Mouse (Mus musculus) midbrain, embryonic 14.5 days (tissue): Measurements from ENCODE around the gene Gsg1l. TPM values are rescaled to one million over a fixed set of nuclear protein-coding genes. Genes with fewer than 3 reads are reported as not detected.

Source experiments
- ATAC-seq: fragments of 200-750 bp; cut with Nextera tagmentation; 2 replicates; pipeline ENCODE4 v1.8.0; 2017; ENCODE audit warnings: moderate number of reproducible peaks, moderate library complexity; ENCODE audit not compliant: low FRiP score, low TSS enrichment
- DNase-seq: peaks from one replicate; pipeline ENCODE4 v3.0.0-alpha.2; 2015
- H3K27ac ChIP-seq: fragments of 300-500 bp; sonication (generic); replicated peaks from 2 replicates; pipeline ENCODE4 v1.5.1; 2014; ENCODE audit warnings: mild to moderate bottlenecking, low read depth, low read length, moderate library complexity
- H3K27me3 ChIP-seq: fragments of 300-500 bp; sonication (generic); 2 replicates; pipeline ENCODE4 v1.6.1; 2014; ENCODE audit warnings: low read length, control low read depth, mixed read lengths; ENCODE audit not compliant: control insufficient read depth, insufficient read depth
- H3K36me3 ChIP-seq: fragments of 300-500 bp; sonication (generic); 2 replicates; pipeline ENCODE4 v1.6.1; 2014; ENCODE audit warnings: low read length, control low read depth; ENCODE audit not compliant: control insufficient read depth, insufficient read depth
- H3K4me1 ChIP-seq: fragments of 300-500 bp; sonication (generic); 2 replicates; pipeline ENCODE4 v1.6.1; 2014; ENCODE audit warnings: mild to moderate bottlenecking, antibody characterized with exemption, low read length, control low read depth; ENCODE audit not compliant: control insufficient read depth, insufficient read depth
- H3K4me2 ChIP-seq: fragments of 300-500 bp; sonication (generic); 2 replicates; pipeline ENCODE4 v1.6.1; 2014; ENCODE audit warnings: mild to moderate bottlenecking, low read length, moderate library complexity
- H3K4me3 ChIP-seq: fragments of 300-500 bp; sonication (generic); replicated peaks from 2 replicates; pipeline ENCODE4 v1.5.1; 2014; ENCODE audit warnings: low read depth, low read length
- H3K9ac ChIP-seq: fragments of 300-500 bp; sonication (generic); replicated peaks from 2 replicates; pipeline ENCODE4 v1.6.1; 2014; ENCODE audit warnings: mild to moderate bottlenecking, low read length, moderate library complexity
- H3K9me3 ChIP-seq: fragments of 300-500 bp; sonication (generic); 2 replicates; pipeline ENCODE4 v1.6.1; 2016; ENCODE audit warnings: low read length, control low read depth, mixed read lengths; ENCODE audit not compliant: control insufficient read depth
- WGBS: fragments of 180-500 bp; shearing (Covaris S2); extraction: QIAGEN DNeasy Blood & Tissue Kit; methylation state at CpG from one replicate; pipeline ENCODE4 v1.1.7; 2014; 5-methylcytosine and 5-hydroxymethylcytosine counted together
- polyA plus RNA-seq: library from polyadenylated mRNA; unstranded; fragments of >200 nt; fragmentation: Nextera tagmentation; extraction: Ambion mirVana; gene quantifications from 2 replicates; pipeline ENCODE4 v1.2.1, GENCODE M21; 2014

The Gsg1l gene
- polyA plus RNA-seq, 1 experiment from 2014 or later, result 9.6 TPM

GRCm38 (mm10) chr7:126045077-126045476 lies 37.1 kb downstream of the Gsg1l start:
- Histone ChIP-seq H3K4me2 (no peak overlapping the region), H3K4me3 (no peak overlapping the region), H3K9ac (no peak overlapping the region), H3K9me3 (no peaks in the 10 kb centered on the region), H3K36me3 (no peaks in the 10 kb centered on the region), H3K27ac (no peak overlapping the region), H3K27me3 (no peaks in the 10 kb centered on the region), H3K4me1 (no peaks in the 10 kb centered on the region)
- no peak for DNase-seq
- 95% methylated on average over 6 of the region's 6 CpGs for WGBS
- ATAC-seq, result no peak

GRCm38 (mm10) chr7:126042306-126042705 lies 39.9 kb downstream of the Gsg1l start:
- Histone ChIP-seq H3K9ac (no peak overlapping the region), H3K36me3 (no peaks in the 10 kb centered on the region), H3K27ac (no peak overlapping the region), H3K4me1 (peaks cover 17% of the 10 kb centered on the region), H3K4me3 (no peak overlapping the region), H3K27me3 (no peaks in the 10 kb centered on the region), H3K4me2 (no peak overlapping the region), H3K9me3 (no peaks in the 10 kb centered on the region)
- WGBS, result 58% methylated on average over 3 of the region's 3 CpGs
- ATAC-seq (no peak), DNase-seq (no peak)

GRCm38 (mm10) chr7:126040794-126041526 lies 41.3 kb downstream of the Gsg1l start:
- H3K36me3 ChIP-seq, result no peaks in the 10 kb centered on the region
- H3K9ac ChIP-seq, result no peak overlapping the region
- H3K9me3 ChIP-seq, result no peaks in the 10 kb centered on the region
- H3K27ac ChIP-seq, result 0 out of 2 replicates have a peak overlapping the region, but pooled peaks have one; percentile 13
- ATAC-seq (peak; percentile 59), DNase-seq (peak; percentile 65)
- H3K27me3 ChIP-seq, result no peaks in the 10 kb centered on the region
- 71% methylated on average over 18 of the region's 18 CpGs for WGBS
- H3K4me1 ChIP-seq, result peaks cover 17% of the 10 kb centered on the region
- H3K4me3 ChIP-seq, result no peak overlapping the region
- no peak overlapping the region for H3K4me2 ChIP-seq

- no peak for ATAC-seq
- 90% methylated on average over 5 of the region's 5 CpGs for WGBS
- H3K27ac ChIP-seq, result peak overlapping the region; percentile 79
Measured at GRCm38 (mm10) chr7:126039847-126040246, 42.4 kb downstream of the Gsg1l start.

GRCm38 (mm10) chr7:126039247-126039835 lies 42.9 kb downstream of the Gsg1l start:
- Histone ChIP-seq H3K4me1 (peaks cover 17% of the 10 kb centered on the region), H3K9ac (peak overlapping the region; percentile 37; the same call in 1 of the 2 replicates), H3K27ac (peak overlapping the region; percentile 79), H3K9me3 (no peaks in the 10 kb centered on the region), H3K27me3 (no peaks in the 10 kb centered on the region), H3K4me2 (peak overlapping the region; percentile 35), H3K36me3 (no peaks in the 10 kb centered on the region), H3K4me3 (no peak overlapping the region)
- no peak for DNase-seq
- 79% methylated on average over 5 of the region's 5 CpGs for WGBS
- ATAC-seq, result peak; percentile 21; the same call in 1 of the 2 replicates

More at GRCm38 (mm10) chr7:126039847-126040246, 42.4 kb downstream of the Gsg1l start:
- Histone ChIP-seq H3K36me3 (no peaks in the 10 kb centered on the region), H3K4me3 (no peak overlapping the region), H3K27me3 (no peaks in the 10 kb centered on the region), H3K9ac (no peak overlapping the region), H3K9me3 (no peaks in the 10 kb centered on the region), H3K4me1 (peaks cover 17% of the 10 kb centered on the region), H3K4me2 (no peak overlapping the region)
- no peak for DNase-seq

- H3K4me1 ChIP-seq, result peaks cover 17% of the 10 kb centered on the region
- H3K27ac ChIP-seq, result peak overlapping the region; percentile 79
- ATAC-seq (peak; percentile 57; the same call in 1 of the 2 replicates), DNase-seq (peak; percentile 74)
- no peaks in the 10 kb centered on the region for H3K9me3 ChIP-seq
- peak overlapping the region; percentile 35 for H3K4me2 ChIP-seq
- H3K4me3 ChIP-seq, result no peak overlapping the region
- H3K27me3 ChIP-seq, result no peaks in the 10 kb centered on the region
- H3K36me3 ChIP-seq, result no peaks in the 10 kb centered on the region
- H3K9ac ChIP-seq, result peak overlapping the region; percentile 37; the same call in 1 of the 2 replicates
- 19% methylated on average over 25 of the region's 25 CpGs for WGBS
Measured at GRCm38 (mm10) chr7:126038366-126039246, 43.6 kb downstream of the Gsg1l start.

- Histone ChIP-seq H3K4me1 (peaks cover 17% of the 10 kb centered on the region), H3K4me2 (no peak overlapping the region), H3K4me3 (no peak overlapping the region), H3K27me3 (no peaks in the 10 kb centered on the region), H3K27ac (no peak overlapping the region), H3K36me3 (no peaks in the 10 kb centered on the region), H3K9me3 (no peaks in the 10 kb centered on the region), H3K9ac (no peak overlapping the region)
- ATAC-seq (no peak), DNase-seq (no peak)
- 73% methylated on average over 3 of the region's 3 CpGs for WGBS
Measured at GRCm38 (mm10) chr7:126035332-126035731, 46.9 kb downstream of the Gsg1l start.

- no peaks in the 10 kb centered on the region for H3K27me3 ChIP-seq
- 73% methylated on average over 5 of the region's 5 CpGs for WGBS
Measured at GRCm38 (mm10) chr7:126032776-126033209, 49.4 kb downstream of the Gsg1l start.

More at GRCm38 (mm10) chr7:126032776-126033209, 49.4 kb downstream of the Gsg1l start:
- H3K9me3 ChIP-seq, result no peaks in the 10 kb centered on the region
- no peaks in the 10 kb centered on the region for H3K36me3 ChIP-seq
- H3K4me3 ChIP-seq, result no peak overlapping the region
- no peak for ATAC-seq
- DNase-seq, result peak; percentile 57
- H3K4me1 ChIP-seq, result peaks cover 2% of the 10 kb centered on the region
- H3K4me2 ChIP-seq, result no peak overlapping the region
- 0 out of 2 replicates have a peak overlapping the region, but pooled peaks have one; percentile 56 for H3K27ac ChIP-seq
- no peak overlapping the region for H3K9ac ChIP-seq
